Mouse (Mus musculus) adrenal gland (tissue): ENCODE measurements around the gene Ubap1l.

Experiments
- intact Hi-C: fragments of 180-260 bp; cut with DNase I; formaldehyde crosslinking; loops from one replicate; pipeline ENCODE4 v1.15.1; 2025

Gene Ubap1l

GRCm38 (mm10) chr9:65407861-65408260 lies 47.0 kb downstream of the Ubap1l start:
- intact Hi-C loops = no loop called here

GRCm38 (mm10) chr9:65408871-65409295 lies 48.0 kb downstream of the Ubap1l start:
- intact Hi-C loops = no loop called here

GRCm38 (mm10) chr9:65410378-65410777 lies 49.5 kb downstream of the Ubap1l start:
- intact Hi-C loops = no loop called here

- intact Hi-C loops = no loop called here
These were observed 50.5 kb downstream of the Ubap1l start for GRCm38 (mm10) chr9:65411326-65411725.

- intact Hi-C loops = no loop called here
These were observed 56.9 kb downstream of the Ubap1l start for GRCm38 (mm10) chr9:65417738-65418137.

- intact Hi-C loops = no loop called here
These were observed 58.8 kb downstream of the Ubap1l start for GRCm38 (mm10) chr9:65419633-65420032.

- intact Hi-C loops = no loop called here
These were observed 62.1 kb downstream of the Ubap1l start, which contains the start of gene Slc51b for GRCm38 (mm10) chr9:65422760-65423501. Slc51b (minus strand) TSS chr9:65422955.

GRCm38 (mm10) chr9:65424393-65424792 lies 63.6 kb downstream of the Ubap1l start:
- intact Hi-C loops = no loop called here

GRCm38 (mm10) chr9:65427511-65427910 lies 66.7 kb downstream of the Ubap1l start:
- intact Hi-C loops = no loop called here

- intact Hi-C loops = no loop called here
These were observed 67.2 kb downstream of the Ubap1l start for GRCm38 (mm10) chr9:65428003-65428402.
